Mouse (Mus musculus): ENCODE results near the gene Olfr935.

The Olfr935 gene

GRCm38 (mm10) chr9:38999583-38999982 is at the start of gene Olfr935:
TSS of gene Olfr935 (minus strand) at chr9:38999683.
- DNase-seq (ENCODE audit: low spot score): no peak

DNA sequence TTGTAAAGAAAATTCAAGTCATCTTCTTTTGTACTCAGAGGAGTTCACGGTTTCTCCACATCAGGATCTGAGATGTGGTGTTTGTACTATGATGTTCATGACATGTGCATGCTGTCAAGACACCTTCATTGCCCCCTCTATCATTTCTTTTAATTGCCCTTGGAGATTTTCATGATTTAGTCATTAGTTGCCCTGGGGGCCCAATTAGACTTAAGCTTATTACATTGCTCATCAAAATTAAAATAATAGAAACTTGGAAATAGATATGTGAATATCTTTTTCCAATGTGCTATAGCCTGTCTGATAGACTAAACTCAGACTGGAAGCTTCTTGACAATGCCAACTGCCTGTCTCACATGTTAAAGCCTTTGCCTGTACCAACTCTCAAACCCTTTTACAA is 23.8 kb upstream of the Olfr935 start, which contains the start of gene Olfr146:
Gene Olfr146, minus strand, starts transcription at position 101 of the 400 bp plus-strand sequence.
- no peak for DNase-seq (ENCODE audit: low spot score)

DNA sequence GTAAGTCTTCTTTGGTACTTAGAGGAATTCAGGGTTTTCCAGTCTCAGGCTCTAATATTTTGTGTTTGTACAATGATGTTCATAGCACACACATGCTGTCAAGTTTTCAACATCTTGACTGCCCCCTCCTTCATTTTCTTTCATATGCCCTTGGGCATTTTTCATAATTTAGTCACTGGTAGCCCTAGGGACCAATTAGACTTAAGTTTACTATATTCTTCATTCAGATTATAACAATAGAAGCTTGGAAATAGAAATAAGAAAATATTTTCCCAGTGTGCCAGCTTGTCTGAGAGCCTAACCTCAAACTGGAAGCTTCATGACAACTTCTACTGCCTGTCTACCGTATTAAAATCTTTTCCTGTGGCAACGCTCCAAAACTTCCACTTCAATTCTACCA is 11.3 kb downstream of the Olfr935 start, which contains the start of gene Olfr934:
Gene Olfr934, minus strand, starts transcription at position 101 of the 400 bp plus-strand sequence.
- no peak for DNase-seq (ENCODE audit: low spot score)

- no peak for DNase-seq (ENCODE audit: low spot score)
Observed at GRCm38 (mm10) chr9:38972013-38972412, 27.5 kb downstream of the Olfr935 start, which contains the start of gene Olfr933. TSS of gene Olfr933 (plus strand) at chr9:38972313.

- no peak for DNase-seq (ENCODE audit: low spot score)
Observed at GRCm38 (mm10) chr9:38954124-38954416, 45.4 kb downstream of the Olfr935 start.

GRCm38 (mm10) chr9:38953401-38954123 is 45.9 kb downstream of the Olfr935 start:
- no peak for DNase-seq (ENCODE audit: low spot score)

All from ovary, postnatal 10 days (tissue).